Mouse (Mus musculus): ENCODE results near the gene Cic. TPM values are rescaled to one million over a fixed set of nuclear protein-coding genes. Genes with fewer than 3 reads are reported as not detected.

The Cic gene
- total and polyA plus RNA-seq, 2 experiments from 2014 or later, result 31.9 to 145 TPM

GRCm38 (mm10) chr7:25266180-25266962 is 1.1 kb upstream of the Cic start:
- Histone ChIP-seq H3K4me2 (ENCODE audit: low read depth, low read length, poor library complexity, severe bottlenecking) (peak overlapping the region; percentile 52), H3K4me3 (ENCODE audit: low read depth, low read length) (no peak overlapping the region), H3K9me3 (ENCODE audit: low read length) (no peaks in the 10 kb centered on the region), H3K27me3 (ENCODE audit: insufficient read depth, low read length) (no peaks in the 10 kb centered on the region), H3K27ac (ENCODE audit: low read depth, low read length) (no peak overlapping the region), H3K9ac (replicated peaks; ENCODE audit: low read length, poor library complexity, severe bottlenecking) (no peak overlapping the region), H3K36me3 (ENCODE audit: insufficient read depth, low read length) (peaks cover 7% of the 10 kb centered on the region; the same call in 1 of the 2 replicates), H3K4me1 (ENCODE audit: insufficient read depth, low read length) (peaks cover 6% of the 10 kb centered on the region; the same call in 1 of the 2 replicates)
- no peak for ATAC-seq (ENCODE audit: low FRiP score)
- 89% methylated on average over 8 of the region's 8 CpGs for WGBS
- no peak for TF ChIP-seq CTCF (IDR thresholded peaks at IDR 0.05)
- no peak for DNase-seq (ENCODE audit: low spot score)

GRCm38 (mm10) chr7:25267751-25268463 is 403 bp downstream of the Cic start:
- Histone ChIP-seq H3K4me2 (ENCODE audit: low read depth, low read length, poor library complexity, severe bottlenecking) (peak overlapping the region; percentile 91), H3K9me3 (ENCODE audit: low read length) (no peaks in the 10 kb centered on the region), H3K36me3 (ENCODE audit: insufficient read depth, low read length) (peaks cover 21% of the 10 kb centered on the region), H3K4me3 (ENCODE audit: low read depth, low read length) (peak overlapping the region; percentile 72), H3K27me3 (ENCODE audit: insufficient read depth, low read length) (no peaks in the 10 kb centered on the region), H3K9ac (replicated peaks; ENCODE audit: low read length, poor library complexity, severe bottlenecking) (peak overlapping the region; percentile 77), H3K4me1 (ENCODE audit: insufficient read depth, low read length) (peaks cover 6% of the 10 kb centered on the region; the same call in 1 of the 2 replicates), H3K27ac (ENCODE audit: low read depth, low read length) (peak overlapping the region; percentile 96)
- peak; percentile 100 for DNase-seq (ENCODE audit: low spot score)
- ATAC-seq (ENCODE audit: low FRiP score), result peak; percentile 96
- TF ChIP-seq CTCF (IDR thresholded peaks at IDR 0.05), result no peak
- WGBS, result under 1% methylated on average over 33 of the region's 33 CpGs

DNA sequence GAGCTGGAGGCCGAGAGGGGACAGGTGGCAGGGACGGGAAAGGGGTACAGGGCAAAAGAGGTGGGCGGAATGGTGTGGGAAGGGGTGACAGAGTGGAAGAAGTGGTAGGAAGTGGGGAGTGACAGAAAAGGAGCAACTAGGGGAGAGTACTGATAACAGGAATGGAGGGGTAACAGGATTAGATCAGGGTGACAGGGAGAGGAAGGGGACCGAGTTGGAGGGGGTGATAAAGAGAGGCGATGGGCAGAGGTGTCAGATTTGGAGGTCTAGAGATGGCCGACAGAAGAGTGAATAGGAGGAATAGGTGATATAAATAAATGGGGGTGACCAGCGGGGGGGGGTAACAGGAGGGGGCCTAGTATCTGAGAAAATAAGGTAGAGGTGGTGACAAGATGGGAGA is 1.1 kb downstream of the Cic start:
- H3K9me3 ChIP-seq (ENCODE audit: low read length), result no peaks in the 10 kb centered on the region
- H3K27ac ChIP-seq (ENCODE audit: low read depth, low read length), result peak overlapping the region; percentile 85
- peak overlapping the region; percentile 91 for H3K4me2 ChIP-seq (ENCODE audit: low read depth, low read length, poor library complexity, severe bottlenecking)
- peak overlapping the region; percentile 73 for H3K9ac ChIP-seq (replicated peaks; ENCODE audit: low read length, poor library complexity, severe bottlenecking)
- TF ChIP-seq CTCF (IDR thresholded peaks at IDR 0.05), result no peak
- peaks cover 28% of the 10 kb centered on the region for H3K36me3 ChIP-seq (ENCODE audit: insufficient read depth, low read length)
- peaks cover 6% of the 10 kb centered on the region; the same call in 1 of the 2 replicates for H3K4me1 ChIP-seq (ENCODE audit: insufficient read depth, low read length)
- DNase-seq (ENCODE audit: low spot score) (no peak), ATAC-seq (ENCODE audit: low FRiP score) (no peak)
- WGBS, result 5% methylated on average over 7 of the region's 7 CpGs
- peak overlapping the region; percentile 72 for H3K4me3 ChIP-seq (ENCODE audit: low read depth, low read length)
- H3K27me3 ChIP-seq (ENCODE audit: insufficient read depth, low read length), result no peaks in the 10 kb centered on the region

DNA sequence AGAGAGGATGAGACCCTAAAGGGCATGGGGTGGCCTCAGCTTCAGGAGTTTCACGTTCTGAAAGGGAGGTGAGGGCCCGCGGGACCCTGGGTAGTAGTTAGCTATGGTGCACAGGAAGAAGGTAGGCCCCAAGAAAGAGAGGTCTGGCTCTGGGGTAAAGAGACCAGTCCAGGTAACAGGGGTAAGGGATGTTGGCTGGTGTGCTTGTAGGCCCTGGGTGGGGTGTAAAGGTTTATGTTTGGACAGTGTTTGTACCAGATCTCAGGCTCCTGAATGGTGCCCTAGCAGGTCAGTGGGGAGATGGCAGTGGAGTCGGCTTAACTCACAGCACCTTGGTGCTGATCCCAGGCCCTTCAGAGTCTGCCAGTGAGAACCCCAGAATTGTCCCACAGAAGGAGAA is 1.5 kb downstream of the Cic start:
- no peaks in the 10 kb centered on the region for H3K27me3 ChIP-seq (ENCODE audit: insufficient read depth, low read length)
- WGBS, result 47% methylated on average over 4 of the region's 4 CpGs
- H3K36me3 ChIP-seq (ENCODE audit: insufficient read depth, low read length), result peaks cover 31% of the 10 kb centered on the region
- no peaks in the 10 kb centered on the region for H3K9me3 ChIP-seq (ENCODE audit: low read length)
- peaks cover 6% of the 10 kb centered on the region; the same call in 1 of the 2 replicates for H3K4me1 ChIP-seq (ENCODE audit: insufficient read depth, low read length)
- DNase-seq (ENCODE audit: low spot score) (no peak), ATAC-seq (ENCODE audit: low FRiP score) (no peak)
- peak overlapping the region; percentile 73 for H3K9ac ChIP-seq (replicated peaks; ENCODE audit: low read length, poor library complexity, severe bottlenecking)
- H3K27ac ChIP-seq (ENCODE audit: low read depth, low read length), result peak overlapping the region; percentile 85
- no peak for TF ChIP-seq CTCF (IDR thresholded peaks at IDR 0.05)
- peak overlapping the region; percentile 72 for H3K4me3 ChIP-seq (ENCODE audit: low read depth, low read length)
- peak overlapping the region; percentile 91 for H3K4me2 ChIP-seq (ENCODE audit: low read depth, low read length, poor library complexity, severe bottlenecking)

DNA sequence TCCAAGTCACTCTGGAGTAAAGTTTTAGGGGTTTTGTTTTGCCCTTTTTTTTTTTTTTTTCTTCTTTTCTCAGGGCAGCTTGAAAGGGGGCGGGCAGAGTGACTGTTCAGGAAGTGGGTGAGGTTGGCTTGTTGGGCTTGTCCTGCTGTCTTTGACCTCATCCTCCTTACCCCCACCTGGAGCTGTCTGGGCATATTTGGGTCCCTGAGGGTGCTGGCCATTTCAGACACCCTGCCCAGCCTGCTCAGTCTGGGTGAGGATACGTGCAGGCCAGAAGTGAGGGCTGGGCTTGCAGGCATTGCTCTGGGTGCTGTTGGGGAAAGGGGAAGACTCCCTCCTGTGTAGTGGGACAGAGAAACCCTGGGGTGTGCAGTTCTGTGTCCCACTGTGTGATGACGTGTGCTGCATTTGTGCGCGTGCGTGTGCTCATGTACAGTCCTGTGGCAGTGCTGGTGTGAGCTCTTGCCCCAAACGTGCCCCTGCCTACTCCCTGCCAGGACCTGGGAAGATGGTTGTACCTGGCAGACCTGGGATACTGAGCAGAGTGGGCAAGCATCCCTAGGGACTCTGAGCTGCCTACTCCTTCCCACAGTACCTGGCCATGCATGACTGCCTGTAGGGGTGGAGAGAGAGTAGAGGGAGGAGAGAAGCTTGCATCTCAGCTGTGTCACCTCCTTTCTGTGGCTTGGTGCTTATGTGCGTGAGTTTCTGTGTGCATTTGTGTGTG is 2.2 kb downstream of the Cic start:
- H3K27ac ChIP-seq (ENCODE audit: low read depth, low read length), result no peak overlapping the region
- H3K4me2 ChIP-seq (ENCODE audit: low read depth, low read length, poor library complexity, severe bottlenecking), result peak overlapping the region; percentile 91
- peaks cover 6% of the 10 kb centered on the region; the same call in 1 of the 2 replicates for H3K4me1 ChIP-seq (ENCODE audit: insufficient read depth, low read length)
- no peak for TF ChIP-seq CTCF (IDR thresholded peaks at IDR 0.05)
- no peaks in the 10 kb centered on the region for H3K9me3 ChIP-seq (ENCODE audit: low read length)
- WGBS, result 78% methylated on average over 8 of the region's 8 CpGs
- H3K36me3 ChIP-seq (ENCODE audit: insufficient read depth, low read length), result peaks cover 36% of the 10 kb centered on the region
- H3K4me3 ChIP-seq (ENCODE audit: low read depth, low read length), result peak overlapping the region; percentile 72; the same call in 1 of the 2 replicates
- no peaks in the 10 kb centered on the region for H3K27me3 ChIP-seq (ENCODE audit: insufficient read depth, low read length)
- no peak for ATAC-seq (ENCODE audit: low FRiP score)
- H3K9ac ChIP-seq (replicated peaks; ENCODE audit: low read length, poor library complexity, severe bottlenecking), result no peak overlapping the region
- no peak for DNase-seq (ENCODE audit: low spot score)
